Mouse (Mus musculus) neural tube, embryonic 15.5 days (tissue): Measurements from ENCODE around the gene Eid3. TPM values are rescaled to one million over a fixed set of nuclear protein-coding genes. Genes with fewer than 3 reads are reported as not detected.

Experiments
- ATAC-seq: fragments of 200-750 bp; cut with Nextera tagmentation; 2 replicates; pipeline ENCODE4 v1.8.0; 2017; ENCODE audit warnings: mild to moderate bottlenecking, moderate TSS enrichment, moderate library complexity; ENCODE audit not compliant: low FRiP score
- H3K27ac ChIP-seq: fragments of 300-500 bp; sonication (generic); replicated peaks from 2 replicates; pipeline ENCODE4 v1.5.1; 2015; ENCODE audit warnings: mild to moderate bottlenecking, inconsistent platforms
- H3K27me3 ChIP-seq: fragments of 300-500 bp; sonication (generic); replicated peaks from 2 replicates; pipeline ENCODE4 v1.6.1; 2015; ENCODE audit warnings: inconsistent platforms
- H3K36me3 ChIP-seq: fragments of 300-500 bp; sonication (generic); 2 replicates; pipeline ENCODE4 v1.6.1; 2015; ENCODE audit warnings: inconsistent platforms
- H3K4me1 ChIP-seq: fragments of 300-500 bp; sonication (generic); 2 replicates; pipeline ENCODE4 v1.6.1; 2015; ENCODE audit warnings: inconsistent platforms
- H3K4me2 ChIP-seq: fragments of 300-500 bp; sonication (generic); 2 replicates; pipeline ENCODE4 v1.6.1; 2015; ENCODE audit warnings: inconsistent platforms, mild to moderate bottlenecking, moderate library complexity
- H3K4me3 ChIP-seq: fragments of 300-500 bp; sonication (generic); replicated peaks from 2 replicates; pipeline ENCODE4 v1.5.1; 2015; ENCODE audit warnings: mild to moderate bottlenecking, inconsistent platforms
- H3K9ac ChIP-seq: fragments of 300-500 bp; sonication (generic); replicated peaks from 2 replicates; pipeline ENCODE4 v1.6.1; 2015; ENCODE audit warnings: mild to moderate bottlenecking, inconsistent platforms
- H3K9me3 ChIP-seq: fragments of 300-500 bp; sonication (generic); replicated peaks from 2 replicates; pipeline ENCODE4 v1.6.1; 2016; ENCODE audit warnings: inconsistent platforms
- WGBS: fragments of 180-500 bp; shearing (Covaris S2); methylation state at CpG from one replicate; pipeline ENCODE4 v1.1.7; 2015; ENCODE audit warnings: mixed read lengths; 5-methylcytosine and 5-hydroxymethylcytosine counted together
- polyA plus RNA-seq: library from polyadenylated mRNA; unstranded; fragments of >200 nt; fragmentation: Nextera tagmentation; extraction: Ambion mirVana; gene quantifications from 2 replicates; pipeline ENCODE4 v1.2.1, GENCODE M21; 2015

Eid3 gene
- polyA plus RNA-seq, 1 experiment from 2014 or later = 0.58 TPM

GRCm38 (mm10) chr10:82863106-82863680, 3.2 kb upstream of the Eid3 start:
- 60% methylated on average over 5 of the region's 5 CpGs for WGBS
- Histone ChIP-seq H3K9me3 (no peaks in the 10 kb centered on the region), H3K36me3 (peaks cover 19% of the 10 kb centered on the region), H3K9ac (0 out of 2 replicates have a peak overlapping the region, but pooled peaks have one; percentile 5), H3K4me1 (peaks cover 45% of the 10 kb centered on the region), H3K27me3 (no peaks in the 10 kb centered on the region), H3K4me3 (no peak overlapping the region), H3K4me2 (peak overlapping the region; percentile 79), H3K27ac (no peak overlapping the region; the same call in 1 of the 2 replicates)
- no peak for ATAC-seq

- peaks cover 19% of the 10 kb centered on the region for H3K36me3 ChIP-seq
- WGBS = 67% methylated on average over 7 of the region's 7 CpGs
- H3K4me1 ChIP-seq = peaks cover 41% of the 10 kb centered on the region
- H3K4me3 ChIP-seq = no peak overlapping the region
- H3K9ac ChIP-seq = no peak overlapping the region
- no peak for ATAC-seq
- no peak overlapping the region for H3K4me2 ChIP-seq
- no peak overlapping the region for H3K27ac ChIP-seq
- no peaks in the 10 kb centered on the region for H3K27me3 ChIP-seq
- H3K9me3 ChIP-seq = no peaks in the 10 kb centered on the region
Observed at GRCm38 (mm10) chr10:82863827-82864226, 2.6 kb upstream of the Eid3 start.

GRCm38 (mm10) chr10:82866832-82867231, 406 bp downstream of the Eid3 start:
- WGBS = 83% methylated on average over 18 of the region's 18 CpGs
- ATAC-seq = no peak
- H3K4me1 ChIP-seq = peaks cover 27% of the 10 kb centered on the region
- 0 out of 2 replicates have a peak overlapping the region, but pooled peaks have one; percentile 6 for H3K4me2 ChIP-seq
- no peak overlapping the region for H3K27ac ChIP-seq
- H3K36me3 ChIP-seq = peaks cover 19% of the 10 kb centered on the region
- H3K27me3 ChIP-seq = no peaks in the 10 kb centered on the region
- no peak overlapping the region for H3K4me3 ChIP-seq
- no peak overlapping the region for H3K9ac ChIP-seq
- no peaks in the 10 kb centered on the region for H3K9me3 ChIP-seq

GRCm38 (mm10) chr10:82868418-82869086, 2.1 kb downstream of the Eid3 start:
- Histone ChIP-seq H3K9ac (no peak overlapping the region), H3K27ac (no peak overlapping the region), H3K4me1 (peaks cover 10% of the 10 kb centered on the region), H3K27me3 (no peaks in the 10 kb centered on the region), H3K9me3 (no peaks in the 10 kb centered on the region), H3K36me3 (peaks cover 19% of the 10 kb centered on the region), H3K4me2 (no peak overlapping the region), H3K4me3 (no peak overlapping the region)
- no peak for ATAC-seq
- WGBS = 90% methylated on average over 6 of the region's 6 CpGs

- Histone ChIP-seq H3K4me1 (peaks cover 3% of the 10 kb centered on the region; the same call in 1 of the 2 replicates), H3K9me3 (no peaks in the 10 kb centered on the region), H3K36me3 (peaks cover 57% of the 10 kb centered on the region), H3K27ac (no peak overlapping the region), H3K4me3 (no peak overlapping the region), H3K4me2 (no peak overlapping the region), H3K27me3 (no peaks in the 10 kb centered on the region), H3K9ac (no peak overlapping the region)
- ATAC-seq = no peak
- 91% methylated on average over 10 of the region's 10 CpGs for WGBS
Observed at GRCm38 (mm10) chr10:82875446-82875845, 9.0 kb downstream of the Eid3 start.

GRCm38 (mm10) chr10:82876076-82876796, 9.8 kb downstream of the Eid3 start:
- H3K9ac ChIP-seq = no peak overlapping the region
- no peak overlapping the region for H3K4me3 ChIP-seq
- no peak overlapping the region for H3K27ac ChIP-seq
- no peaks in the 10 kb centered on the region for H3K9me3 ChIP-seq
- peaks cover 64% of the 10 kb centered on the region for H3K36me3 ChIP-seq
- no peak overlapping the region for H3K4me2 ChIP-seq
- ATAC-seq = no peak
- H3K4me1 ChIP-seq = peaks cover 3% of the 10 kb centered on the region; the same call in 1 of the 2 replicates
- WGBS = 87% methylated on average over 16 of the region's 16 CpGs
- no peaks in the 10 kb centered on the region for H3K27me3 ChIP-seq

GRCm38 (mm10) chr10:82887354-82887753, 20.9 kb downstream of the Eid3 start:
- H3K36me3 ChIP-seq = peaks cover 76% of the 10 kb centered on the region
- ATAC-seq = no peak
- no peak overlapping the region for H3K4me2 ChIP-seq
- H3K4me3 ChIP-seq = no peak overlapping the region
- no peak overlapping the region for H3K9ac ChIP-seq
- no peaks in the 10 kb centered on the region for H3K4me1 ChIP-seq
- 89% methylated on average over 6 of the region's 6 CpGs for WGBS
- H3K27me3 ChIP-seq = no peaks in the 10 kb centered on the region
- H3K9me3 ChIP-seq = no peaks in the 10 kb centered on the region
- no peak overlapping the region for H3K27ac ChIP-seq

GRCm38 (mm10) chr10:82888576-82888975, 22.1 kb downstream of the Eid3 start:
- no peaks in the 10 kb centered on the region for H3K27me3 ChIP-seq
- no peak overlapping the region for H3K27ac ChIP-seq
- H3K4me3 ChIP-seq = no peak overlapping the region
- H3K9me3 ChIP-seq = no peaks in the 10 kb centered on the region
- peaks cover 68% of the 10 kb centered on the region for H3K36me3 ChIP-seq
- H3K4me2 ChIP-seq = no peak overlapping the region
- WGBS = 92% methylated on average over 8 of the region's 8 CpGs
- no peaks in the 10 kb centered on the region for H3K4me1 ChIP-seq
- no peak for ATAC-seq
- no peak overlapping the region for H3K9ac ChIP-seq

- H3K36me3 ChIP-seq = peaks cover 63% of the 10 kb centered on the region
- H3K27me3 ChIP-seq = no peaks in the 10 kb centered on the region
- H3K4me1 ChIP-seq = 0 out of 2 replicates have a peak, but pooled peaks cover 2% of the 10 kb centered on the region
- H3K27ac ChIP-seq = no peak overlapping the region
- 66% methylated on average over 9 of the region's 9 CpGs for WGBS
- ATAC-seq = no peak
- no peaks in the 10 kb centered on the region for H3K9me3 ChIP-seq
- H3K4me2 ChIP-seq = no peak overlapping the region
- no peak overlapping the region for H3K9ac ChIP-seq
- no peak overlapping the region for H3K4me3 ChIP-seq
Observed at GRCm38 (mm10) chr10:82889447-82889973, 23.1 kb downstream of the Eid3 start.

GRCm38 (mm10) chr10:82890936-82891335, 24.5 kb downstream of the Eid3 start:
- Histone ChIP-seq H3K4me3 (no peak overlapping the region), H3K36me3 (peaks cover 56% of the 10 kb centered on the region)
- 88% methylated on average over 2 of the region's 2 CpGs for WGBS

GRCm38 (mm10) chr10:82891427-82891826, 25.0 kb downstream of the Eid3 start:
- ATAC-seq = no peak
- H3K36me3 ChIP-seq = peaks cover 56% of the 10 kb centered on the region
- H3K9me3 ChIP-seq = no peaks in the 10 kb centered on the region
- no peaks in the 10 kb centered on the region for H3K27me3 ChIP-seq
- H3K4me3 ChIP-seq = no peak overlapping the region
- H3K4me2 ChIP-seq = no peak overlapping the region
- no peak overlapping the region for H3K9ac ChIP-seq
- H3K27ac ChIP-seq = no peak overlapping the region
- WGBS = 84% methylated on average over 7 of the region's 7 CpGs
- 0 out of 2 replicates have a peak, but pooled peaks cover 2% of the 10 kb centered on the region for H3K4me1 ChIP-seq

More at GRCm38 (mm10) chr10:82890936-82891335, 24.5 kb downstream of the Eid3 start:
- H3K27me3 ChIP-seq = no peaks in the 10 kb centered on the region
- no peak overlapping the region for H3K27ac ChIP-seq
- H3K4me1 ChIP-seq = 0 out of 2 replicates have a peak, but pooled peaks cover 2% of the 10 kb centered on the region
- H3K9ac ChIP-seq = no peak overlapping the region
- H3K4me2 ChIP-seq = no peak overlapping the region
- no peaks in the 10 kb centered on the region for H3K9me3 ChIP-seq
- no peak for ATAC-seq
